Mouse (Mus musculus): ENCODE results near the gene Supt4a.

Gene Supt4a

GRCm38 (mm10) chr11:87772354-87772753 is 35.0 kb downstream of the Supt4a start:
- no peak for DNase-seq

- peak; percentile 84 for DNase-seq
Observed at GRCm38 (mm10) chr11:87778100-87778765, 40.9 kb downstream of the Supt4a start.

- no peak for DNase-seq
Observed at GRCm38 (mm10) chr11:87778915-87779314, 41.6 kb downstream of the Supt4a start.

GRCm38 (mm10) chr11:87779392-87779791 is 42.0 kb downstream of the Supt4a start:
- DNase-seq = no peak

- no peak for DNase-seq
Observed at GRCm38 (mm10) chr11:87780130-87780529, 42.8 kb downstream of the Supt4a start.

GRCm38 (mm10) chr11:87790088-87790487 is 52.7 kb downstream of the Supt4a start:
- no peak for DNase-seq

Data from cerebellum, adult 11 months (tissue).